Mouse (Mus musculus): ENCODE data around the gene Cald1.

GRCm38 (mm10) chr6:34638667-34639066, 40.4 kb downstream of the Cald1 start:
- no peak for TF ChIP-seq POLR2A (IDR thresholded peaks at IDR 0.05; ENCODE audit: low read depth, low read length)
- TF ChIP-seq CTCF (conservative IDR thresholded peaks at IDR 0.05; ENCODE audit: insufficient read depth, insufficient read length, low read depth, low read length) = no peak

Data from kidney, adult 2 months (tissue).